Mouse (Mus musculus) bone marrow macrophage, adult 2 months (primary cell): ENCODE data around the gene Ankrd39. TPM values are rescaled to one million over a fixed set of nuclear protein-coding genes. Genes with fewer than 3 reads are reported as not detected.

Experiments used
- H3K27ac ChIP-seq: 2 replicates; pipeline ENCODE4 v1.5.1; 2012; ENCODE audit warnings: low read depth, low read length; ENCODE audit not compliant: insufficient read depth
- H3K4me1 ChIP-seq: 2 replicates; pipeline ENCODE4 v1.6.1; 2012; ENCODE audit warnings: low read length; ENCODE audit not compliant: control insufficient read depth, insufficient read depth
- H3K4me3 ChIP-seq: 2 replicates; pipeline ENCODE4 v1.5.1; 2012; ENCODE audit warnings: mild to moderate bottlenecking, low read length, moderate library complexity; ENCODE audit not compliant: insufficient read depth
- CTCF ChIP-seq: IDR thresholded peaks from 2 replicates; pipeline ENCODE4 v1.5.1; 2012; ENCODE audit warnings: low read depth, mild to moderate bottlenecking, low read length, moderate library complexity
- POLR2A ChIP-seq: IDR thresholded peaks from 2 replicates; pipeline ENCODE4 v1.6.1; 2012; ENCODE audit warnings: mild to moderate bottlenecking, low read depth, low read length, borderline replicate concordance
- polyA plus RNA-seq: library from polyadenylated mRNA; stranded (reverse); fragments of >200 nt; gene quantifications from 2 replicates; pipeline ENCODE4 v1.2.4, GENCODE M21; 2012; ENCODE audit not compliant: missing spikeins, insufficient read depth, insufficient read length

Gene Ankrd39
- polyA plus RNA-seq, 1 experiment: 6.8 TPM

- H3K4me1 ChIP-seq: peaks cover 21% of the 10 kb centered on the region
- TF ChIP-seq CTCF (no peak), POLR2A (no peak)
Observed at GRCm38 (mm10) chr1:36552506-36552905, 5.3 kb upstream of the Ankrd39 start.

GRCm38 (mm10) chr1:36551904-36552303 is 4.7 kb upstream of the Ankrd39 start:
- TF ChIP-seq POLR2A: no peak
- TF ChIP-seq CTCF: no peak
- peaks cover 21% of the 10 kb centered on the region for H3K4me1 ChIP-seq
- H3K27ac ChIP-seq: no peak overlapping the region
- no peak overlapping the region for H3K4me3 ChIP-seq

More at GRCm38 (mm10) chr1:36552506-36552905, 5.3 kb upstream of the Ankrd39 start:
- Histone ChIP-seq H3K4me3 (no peak overlapping the region), H3K27ac (no peak overlapping the region)

GRCm38 (mm10) chr1:36550075-36550863 is 3.0 kb upstream of the Ankrd39 start:
- Histone ChIP-seq H3K4me3 (no peak overlapping the region), H3K27ac (no peak overlapping the region), H3K4me1 (peaks cover 14% of the 10 kb centered on the region)
- no peak for TF ChIP-seq CTCF
- TF ChIP-seq POLR2A: no peak

- Histone ChIP-seq H3K27ac (no peak overlapping the region), H3K4me1 (peaks cover 6% of the 10 kb centered on the region), H3K4me3 (no peak overlapping the region)
- no peak for TF ChIP-seq POLR2A
- no peak for TF ChIP-seq CTCF
Observed at GRCm38 (mm10) chr1:36549491-36549890, 2.2 kb upstream of the Ankrd39 start.

- Histone ChIP-seq H3K4me3 (no peak overlapping the region), H3K4me1 (peaks cover 3% of the 10 kb centered on the region; the same call in 1 of the 2 replicates), H3K27ac (no peak overlapping the region)
- no peak for TF ChIP-seq CTCF
- no peak for TF ChIP-seq POLR2A
Observed at GRCm38 (mm10) chr1:36548771-36549170, 1.5 kb upstream of the Ankrd39 start.

GRCm38 (mm10) chr1:36547981-36548598 is 845 bp upstream of the Ankrd39 start:
- Histone ChIP-seq H3K4me1 (peaks cover 3% of the 10 kb centered on the region; the same call in 1 of the 2 replicates), H3K4me3 (no peak overlapping the region), H3K27ac (no peak overlapping the region)
- TF ChIP-seq CTCF: no peak
- TF ChIP-seq POLR2A: no peak

- H3K4me1 ChIP-seq: peaks cover 3% of the 10 kb centered on the region; the same call in 1 of the 2 replicates
- no peak overlapping the region for H3K27ac ChIP-seq
- H3K4me3 ChIP-seq: peak overlapping the region; percentile 80
- TF ChIP-seq CTCF (no peak), POLR2A (no peak)
Observed at GRCm38 (mm10) chr1:36545845-36546600, 1.2 kb downstream of the Ankrd39 start.

GRCm38 (mm10) chr1:36545382-36545781 is 1.9 kb downstream of the Ankrd39 start:
- no peak overlapping the region for H3K4me3 ChIP-seq
- H3K4me1 ChIP-seq: peaks cover 3% of the 10 kb centered on the region; the same call in 1 of the 2 replicates
- TF ChIP-seq POLR2A (no peak), CTCF (no peak)
- H3K27ac ChIP-seq: no peak overlapping the region

- Histone ChIP-seq H3K4me1 (peaks cover 3% of the 10 kb centered on the region; the same call in 1 of the 2 replicates), H3K4me3 (no peak overlapping the region), H3K27ac (no peak overlapping the region)
- TF ChIP-seq CTCF (no peak), POLR2A (no peak)
Observed at GRCm38 (mm10) chr1:36542925-36543324, 4.3 kb downstream of the Ankrd39 start.

GRCm38 (mm10) chr1:36541844-36542243 is 5.4 kb downstream of the Ankrd39 start:
- peaks cover 3% of the 10 kb centered on the region; the same call in 1 of the 2 replicates for H3K4me1 ChIP-seq
- H3K27ac ChIP-seq: no peak overlapping the region
- H3K4me3 ChIP-seq: no peak overlapping the region
- no peak for TF ChIP-seq POLR2A
- TF ChIP-seq CTCF: no peak
